Mouse (Mus musculus) telencephalon, adult 2 months (tissue): ENCODE measurements around the gene Ccdc57.

ENCODE experiments used
- DNase-seq: peaks from one replicate; pipeline ENCODE4 v3.0.0-alpha.2; 2011; ENCODE audit warnings: low read depth, low spot score

Ccdc57 gene

GRCm38 (mm10) chr11:120951731-120952730, 19.4 kb upstream of the Ccdc57 start:
- DNase-seq, result no peak

GRCm38 (mm10) chr11:120951237-120951636, 18.6 kb upstream of the Ccdc57 start:
- DNase-seq, result no peak

GRCm38 (mm10) chr11:120950281-120951202, 17.9 kb upstream of the Ccdc57 start:
- DNase-seq, result peak; percentile 83

GRCm38 (mm10) chr11:120949863-120950262, 17.2 kb upstream of the Ccdc57 start:
- DNase-seq, result no peak

GRCm38 (mm10) chr11:120948861-120949851, 16.5 kb upstream of the Ccdc57 start:
- no peak for DNase-seq

GRCm38 (mm10) chr11:120948328-120948727, 15.7 kb upstream of the Ccdc57 start, which contains the start of gene Slc16a3:
Slc16a3 (plus strand) TSS chr11:120948480.
- DNase-seq, result no peak

- no peak for DNase-seq
Observed at GRCm38 (mm10) chr11:120945926-120946325, 13.3 kb upstream of the Ccdc57 start.

- DNase-seq, result no peak
Observed at GRCm38 (mm10) chr11:120945266-120945665, 12.6 kb upstream of the Ccdc57 start.

GRCm38 (mm10) chr11:120940959-120941358, 8.3 kb upstream of the Ccdc57 start:
- no peak for DNase-seq

- DNase-seq, result no peak
Observed at GRCm38 (mm10) chr11:120939712-120940341, 7.2 kb upstream of the Ccdc57 start.

- DNase-seq, result no peak
Observed at GRCm38 (mm10) chr11:120938795-120939194, 6.1 kb upstream of the Ccdc57 start.

GRCm38 (mm10) chr11:120937976-120938375, 5.3 kb upstream of the Ccdc57 start:
- no peak for DNase-seq

GRCm38 (mm10) chr11:120931479-120931878, 1.2 kb downstream of the Ccdc57 start:
- no peak for DNase-seq

- no peak for DNase-seq
Observed at GRCm38 (mm10) chr11:120928468-120928867, 4.2 kb downstream of the Ccdc57 start.

- no peak for DNase-seq
Observed at GRCm38 (mm10) chr11:120922528-120922927, 10.1 kb downstream of the Ccdc57 start.

GRCm38 (mm10) chr11:120917756-120918155, 14.9 kb downstream of the Ccdc57 start:
- no peak for DNase-seq

GRCm38 (mm10) chr11:120916477-120916876, 16.2 kb downstream of the Ccdc57 start:
- no peak for DNase-seq

- no peak for DNase-seq
Observed at GRCm38 (mm10) chr11:120913796-120914195, 18.9 kb downstream of the Ccdc57 start.

GRCm38 (mm10) chr11:120905430-120905873, 27.2 kb downstream of the Ccdc57 start:
- DNase-seq, result peak; percentile 49

- no peak for DNase-seq
Observed at GRCm38 (mm10) chr11:120904561-120904960, 28.1 kb downstream of the Ccdc57 start.
